Mouse (Mus musculus): ENCODE data around the gene Zc2hc1c. TPM values are rescaled to one million over a fixed set of nuclear protein-coding genes. Genes with fewer than 3 reads are reported as not detected.
A peak's percentile ranks its signal among the peaks of the same experiment; 100 is the strongest.

Gene Zc2hc1c
- polyA plus RNA-seq, 1 experiment, result 0.75 TPM

DNA sequence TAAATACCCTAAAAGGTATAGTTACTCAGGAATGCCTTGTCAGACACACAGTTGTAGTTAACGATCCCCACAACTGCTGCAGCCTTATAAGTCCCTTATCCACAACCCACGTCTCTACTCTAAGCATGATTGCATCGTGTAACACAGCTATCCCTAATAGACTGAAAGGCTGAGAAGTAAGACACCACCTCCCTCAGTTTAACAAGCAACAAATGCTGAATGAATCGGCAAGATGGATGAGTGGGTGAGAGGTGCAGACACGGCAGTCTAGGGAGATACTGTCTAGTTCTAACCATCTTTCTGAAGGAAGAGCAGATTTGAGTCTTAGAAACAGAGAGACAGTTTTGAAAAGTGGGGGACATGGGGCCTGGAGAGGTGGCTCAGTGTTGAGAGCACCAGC is 25.2 kb upstream of the Zc2hc1c start:
- no peak overlapping the region for H3K4me3 ChIP-seq (ENCODE audit: insufficient read depth, poor library complexity, severe bottlenecking)
- no peaks in the 10 kb centered on the region for H3K27me3 ChIP-seq (ENCODE audit: control insufficient read depth, insufficient read depth, insufficient read length)
- no peaks in the 10 kb centered on the region for H3K79me3 ChIP-seq (ENCODE audit: low read depth)
- H3ac ChIP-seq (ENCODE audit: control insufficient read depth, insufficient read length, low read depth), result no peak overlapping the region
- no peaks in the 10 kb centered on the region for H3K36me3 ChIP-seq (ENCODE audit: control insufficient read depth, insufficient read depth)
- H3K79me2 ChIP-seq (ENCODE audit: control insufficient read depth, insufficient read depth), result no peaks in the 10 kb centered on the region
- TF ChIP-seq CTCF (IDR thresholded peaks at IDR 0.05; ENCODE audit: control insufficient read depth, insufficient read depth, insufficient read length) (no peak), USF1 (IDR thresholded peaks at IDR 0.05; ENCODE audit: low read depth) (no peak), MYOD1 (IDR thresholded peaks at IDR 0.05; ENCODE audit: control insufficient read depth, insufficient read length, low read depth) (no peak), MYOG (IDR thresholded peaks at IDR 0.05; ENCODE audit: control insufficient read depth, extremely low read depth, insufficient read length) (no peak), CEBPB (IDR thresholded peaks at IDR 0.05; ENCODE audit: low read depth) (no peak), MAX (IDR thresholded peaks at IDR 0.05) (no peak), FOSL1 (IDR thresholded peaks at IDR 0.05; ENCODE audit: insufficient read depth, low read length, poor library complexity, severe bottlenecking) (no peak)

DNA sequence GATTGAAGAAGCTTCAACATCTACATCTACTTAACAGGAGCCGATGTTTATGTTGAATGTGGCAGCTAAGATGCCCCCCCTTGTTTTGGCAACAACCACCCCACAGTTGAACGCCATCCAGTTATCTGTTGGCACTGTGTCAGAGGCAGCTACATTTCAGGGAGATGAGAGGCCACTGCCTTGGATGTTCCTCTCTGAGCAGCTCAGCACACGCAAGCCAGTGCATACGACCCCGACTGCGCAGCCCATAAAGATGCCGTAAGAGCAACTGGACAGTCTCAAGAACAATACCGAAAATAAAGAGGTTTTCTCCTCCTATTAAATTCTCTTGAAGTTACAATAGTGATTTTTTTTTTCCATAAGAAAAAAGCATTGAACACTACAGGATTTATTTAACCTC is 23.9 kb upstream of the Zc2hc1c start:
- TF ChIP-seq FOSL1 (IDR thresholded peaks at IDR 0.05; ENCODE audit: insufficient read depth, low read length, poor library complexity, severe bottlenecking) (no peak), USF1 (IDR thresholded peaks at IDR 0.05; ENCODE audit: low read depth) (no peak), MYOG (IDR thresholded peaks at IDR 0.05; ENCODE audit: control insufficient read depth, extremely low read depth, insufficient read length) (no peak), MAX (IDR thresholded peaks at IDR 0.05) (no peak), MYOD1 (IDR thresholded peaks at IDR 0.05; ENCODE audit: control insufficient read depth, insufficient read length, low read depth) (no peak), CEBPB (IDR thresholded peaks at IDR 0.05; ENCODE audit: low read depth) (no peak), CTCF (IDR thresholded peaks at IDR 0.05; ENCODE audit: control insufficient read depth, insufficient read depth, insufficient read length) (no peak)
- no peak overlapping the region for H3K4me3 ChIP-seq (ENCODE audit: insufficient read depth, poor library complexity, severe bottlenecking)
- H3K79me2 ChIP-seq (ENCODE audit: control insufficient read depth, insufficient read depth), result no peaks in the 10 kb centered on the region
- H3K36me3 ChIP-seq (ENCODE audit: control insufficient read depth, insufficient read depth), result no peaks in the 10 kb centered on the region
- no peak overlapping the region for H3ac ChIP-seq (ENCODE audit: control insufficient read depth, insufficient read length, low read depth)
- H3K79me3 ChIP-seq (ENCODE audit: low read depth), result no peaks in the 10 kb centered on the region
- no peaks in the 10 kb centered on the region for H3K27me3 ChIP-seq (ENCODE audit: control insufficient read depth, insufficient read depth, insufficient read length)

DNA sequence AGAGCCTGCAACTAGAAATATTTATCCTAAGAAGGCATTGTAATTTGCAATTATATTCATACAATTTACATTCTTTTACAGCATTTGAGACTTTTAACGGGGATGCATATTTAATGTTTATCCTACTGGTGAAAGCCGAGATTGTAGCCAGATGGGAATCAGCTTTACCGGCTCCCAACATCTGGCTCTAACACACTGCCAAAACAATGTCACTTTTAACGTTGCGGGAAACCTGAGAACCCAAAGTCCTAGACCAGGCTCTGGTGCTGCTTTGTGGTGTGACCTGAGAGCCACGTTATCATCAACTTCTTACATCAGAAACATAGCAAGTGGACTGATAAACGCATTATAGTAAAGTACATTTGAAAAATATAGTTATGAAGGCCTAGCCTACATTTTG is 23.5 kb upstream of the Zc2hc1c start:
- Histone ChIP-seq H3K4me3 (ENCODE audit: insufficient read depth, poor library complexity, severe bottlenecking) (no peak overlapping the region), H3K79me2 (ENCODE audit: control insufficient read depth, insufficient read depth) (no peaks in the 10 kb centered on the region), H3ac (ENCODE audit: control insufficient read depth, insufficient read length, low read depth) (no peak overlapping the region), H3K36me3 (ENCODE audit: control insufficient read depth, insufficient read depth) (no peaks in the 10 kb centered on the region), H3K27me3 (ENCODE audit: control insufficient read depth, insufficient read depth, insufficient read length) (no peaks in the 10 kb centered on the region), H3K79me3 (ENCODE audit: low read depth) (no peaks in the 10 kb centered on the region)
- TF ChIP-seq MYOD1 (IDR thresholded peaks at IDR 0.05; ENCODE audit: control insufficient read depth, insufficient read length, low read depth) (no peak), MAX (IDR thresholded peaks at IDR 0.05) (no peak), USF1 (IDR thresholded peaks at IDR 0.05; ENCODE audit: low read depth) (no peak), CEBPB (IDR thresholded peaks at IDR 0.05; ENCODE audit: low read depth) (no peak), MYOG (IDR thresholded peaks at IDR 0.05; ENCODE audit: control insufficient read depth, extremely low read depth, insufficient read length) (no peak), FOSL1 (IDR thresholded peaks at IDR 0.05; ENCODE audit: insufficient read depth, low read length, poor library complexity, severe bottlenecking) (no peak), CTCF (IDR thresholded peaks at IDR 0.05; ENCODE audit: control insufficient read depth, insufficient read depth, insufficient read length) (no peak)

DNA sequence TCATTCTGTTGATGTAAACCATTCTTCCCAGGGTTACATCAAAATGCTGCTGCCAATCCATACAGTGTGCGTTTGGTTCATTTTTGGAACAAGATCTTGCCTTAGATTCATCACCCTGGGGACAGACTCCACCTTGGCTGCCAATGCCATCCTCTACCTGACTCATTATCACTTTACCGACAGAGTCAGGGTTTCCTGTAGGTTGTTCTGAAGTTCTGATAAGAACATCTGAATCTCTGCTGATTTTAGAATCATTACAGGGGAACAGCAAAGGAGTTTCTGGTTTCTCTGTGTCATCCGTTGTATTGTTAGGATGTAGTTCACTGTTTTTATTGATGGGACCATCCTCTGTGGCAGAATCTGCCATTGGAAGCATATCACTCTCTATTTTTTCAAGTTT is 22.1 kb upstream of the Zc2hc1c start:
- Histone ChIP-seq H3K27me3 (ENCODE audit: control insufficient read depth, insufficient read depth, insufficient read length) (no peaks in the 10 kb centered on the region), H3K4me3 (ENCODE audit: insufficient read depth, poor library complexity, severe bottlenecking) (no peak overlapping the region), H3K79me2 (ENCODE audit: control insufficient read depth, insufficient read depth) (no peaks in the 10 kb centered on the region), H3K36me3 (ENCODE audit: control insufficient read depth, insufficient read depth) (no peaks in the 10 kb centered on the region), H3ac (ENCODE audit: control insufficient read depth, insufficient read length, low read depth) (no peak overlapping the region), H3K79me3 (ENCODE audit: low read depth) (no peaks in the 10 kb centered on the region)
- no peak for TF ChIP-seq MAX (IDR thresholded peaks at IDR 0.05)
- TF ChIP-seq USF1 (IDR thresholded peaks at IDR 0.05; ENCODE audit: low read depth), result no peak
- TF ChIP-seq CTCF (IDR thresholded peaks at IDR 0.05; ENCODE audit: control insufficient read depth, insufficient read depth, insufficient read length), result no peak
- no peak for TF ChIP-seq MYOG (IDR thresholded peaks at IDR 0.05; ENCODE audit: control insufficient read depth, extremely low read depth, insufficient read length)
- no peak for TF ChIP-seq CEBPB (IDR thresholded peaks at IDR 0.05; ENCODE audit: low read depth)

DNA sequence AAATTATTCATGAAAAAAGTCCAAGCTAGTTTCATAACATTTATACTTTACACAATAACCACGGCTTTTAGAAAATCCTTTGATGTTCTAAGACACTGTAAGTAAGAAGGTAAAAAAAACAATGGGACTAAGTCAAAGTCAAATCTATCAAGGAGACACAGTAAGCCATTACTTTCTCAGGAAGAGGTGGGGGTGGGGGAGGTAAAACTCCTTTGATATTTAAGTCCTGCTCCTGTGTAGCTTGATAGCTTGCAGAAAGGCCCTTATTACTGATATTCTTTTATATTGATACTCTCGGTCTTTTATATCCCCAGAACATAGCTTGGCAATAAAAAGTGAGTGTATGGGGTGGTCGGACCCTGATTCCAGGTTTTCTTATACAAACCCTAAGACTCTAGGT is 18.6 kb upstream of the Zc2hc1c start:
- no peaks in the 10 kb centered on the region for H3K27me3 ChIP-seq (ENCODE audit: control insufficient read depth, insufficient read depth, insufficient read length)
- no peak for TF ChIP-seq MYOG (IDR thresholded peaks at IDR 0.05; ENCODE audit: control insufficient read depth, extremely low read depth, insufficient read length)
- TF ChIP-seq MAX (IDR thresholded peaks at IDR 0.05), result no peak
- no peaks in the 10 kb centered on the region for H3K79me3 ChIP-seq (ENCODE audit: low read depth)
- H3K79me2 ChIP-seq (ENCODE audit: control insufficient read depth, insufficient read depth), result no peaks in the 10 kb centered on the region
- H3K4me3 ChIP-seq (ENCODE audit: insufficient read depth, poor library complexity, severe bottlenecking), result no peak overlapping the region
- peaks cover 4% of the 10 kb centered on the region for H3K36me3 ChIP-seq (ENCODE audit: control insufficient read depth, insufficient read depth)
- no peak overlapping the region for H3ac ChIP-seq (ENCODE audit: control insufficient read depth, insufficient read length, low read depth)

DNA sequence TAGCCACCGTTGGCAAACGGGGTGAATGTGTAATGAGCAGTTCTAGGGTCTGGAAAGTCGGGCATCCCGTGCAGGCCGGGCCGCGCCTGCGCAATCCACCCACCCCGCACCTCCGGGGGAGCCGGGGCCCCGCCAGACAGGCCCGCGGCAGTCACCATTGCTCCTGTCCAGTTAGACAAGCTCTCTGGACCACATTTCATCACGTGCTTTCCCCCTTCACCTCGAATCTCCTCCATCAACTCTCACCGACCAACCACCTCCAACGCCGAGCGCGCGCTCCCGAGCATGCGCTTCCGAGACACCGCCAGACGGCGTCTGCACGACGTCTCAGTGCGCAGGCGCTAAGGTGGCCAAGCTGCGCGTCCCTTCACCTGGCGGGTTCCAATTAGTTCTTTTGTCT is 18.1 kb upstream of the Zc2hc1c start, which contains the start of gene Mlh3:
Gene Mlh3, minus strand, starts transcription at position 281 of the 400 bp plus-strand sequence.
- H3K79me2 ChIP-seq (ENCODE audit: control insufficient read depth, insufficient read depth), result no peaks in the 10 kb centered on the region
- peak within 1 kb of the TSS; percentile 19 for H3K4me3 ChIP-seq (ENCODE audit: insufficient read depth, poor library complexity, severe bottlenecking)
- no peaks in the 10 kb centered on the region for H3K79me3 ChIP-seq (ENCODE audit: low read depth)
- H3K36me3 ChIP-seq (ENCODE audit: control insufficient read depth, insufficient read depth), result peaks cover 5% of the 10 kb centered on the region
- peak within 1 kb of the TSS; percentile 2 for H3ac ChIP-seq (ENCODE audit: control insufficient read depth, insufficient read length, low read depth)
- TF ChIP-seq MYOD1 (IDR thresholded peaks at IDR 0.05; ENCODE audit: control insufficient read depth, insufficient read length, low read depth), result no peak
- TF ChIP-seq CEBPB (IDR thresholded peaks at IDR 0.05; ENCODE audit: low read depth), result no peak
- TF ChIP-seq MAX (IDR thresholded peaks at IDR 0.05), result peak; percentile 43
- no peaks in the 10 kb centered on the region for H3K27me3 ChIP-seq (ENCODE audit: control insufficient read depth, insufficient read depth, insufficient read length)

Measured in C2C12 (cell line).